Mouse (Mus musculus): ENCODE results near the gene Map3k7.

GRCm38 (mm10) chr4:32021131-32021530 lies 57.2 kb downstream of the Map3k7 start:
- TF ChIP-seq CTCF (IDR thresholded peaks at IDR 0.05; ENCODE audit: low read depth): no peak
- no peak for TF ChIP-seq EP300 (IDR thresholded peaks at IDR 0.05; ENCODE audit: low read depth)

All from liver, embryonic 14.5 days (tissue).